Mouse (Mus musculus): ENCODE data around the gene Ino80.
"Not testable (repeated sequence)": the region's sequence is repeated elsewhere in the genome, so short reads cannot be mapped to it uniquely, and the experiment has no call there.

Ino80 gene

GRCm38 (mm10) chr2:119477571-119478396 is at the start of gene Ino80:
Gene Ino80, minus strand, starts transcription at chr2:119477687.
- peak; percentile 99 to 100 for DNase-seq (ENCODE audit: low spot score in 2 of 2)

- DNase-seq (ENCODE audit: low spot score in 2 of 2): no peak
Observed at GRCm38 (mm10) chr2:119525422-119525821, 47.9 kb upstream of the Ino80 start.

GRCm38 (mm10) chr2:119523836-119524235 is 46.3 kb upstream of the Ino80 start:
- no peak for DNase-seq (ENCODE audit: low spot score in 2 of 2)

GRCm38 (mm10) chr2:119520550-119520949 is 43.1 kb upstream of the Ino80 start:
- peak; percentile 30 to 35 for DNase-seq (ENCODE audit: low spot score in 2 of 2)

- no peak for DNase-seq (ENCODE audit: low spot score in 2 of 2)
Observed at GRCm38 (mm10) chr2:119516811-119517210, 39.3 kb upstream of the Ino80 start.

- no peak for DNase-seq (ENCODE audit: low spot score in 2 of 2)
Observed at GRCm38 (mm10) chr2:119514026-119514522, 36.6 kb upstream of the Ino80 start.

- DNase-seq (ENCODE audit: low spot score in 2 of 2): no peak
Observed at GRCm38 (mm10) chr2:119512292-119512691, 34.8 kb upstream of the Ino80 start.

GRCm38 (mm10) chr2:119510856-119511255 is 33.4 kb upstream of the Ino80 start:
- no peak for DNase-seq (ENCODE audit: low spot score in 2 of 2)

GRCm38 (mm10) chr2:119508518-119508917 is 31.0 kb upstream of the Ino80 start:
- DNase-seq (ENCODE audit: low spot score in 2 of 2): not testable (repeated sequence)

GRCm38 (mm10) chr2:119507108-119507507 is 29.6 kb upstream of the Ino80 start:
- DNase-seq (ENCODE audit: low spot score in 2 of 2): no peak

GRCm38 (mm10) chr2:119500965-119501652 is 23.6 kb upstream of the Ino80 start:
- no peak for DNase-seq (ENCODE audit: low spot score in 2 of 2)

GRCm38 (mm10) chr2:119498859-119499258 is 21.4 kb upstream of the Ino80 start:
- no peak for DNase-seq (ENCODE audit: low spot score in 2 of 2)

GRCm38 (mm10) chr2:119496082-119496481 is 18.6 kb upstream of the Ino80 start:
- no peak for DNase-seq (ENCODE audit: low spot score in 2 of 2)

- no peak for DNase-seq (ENCODE audit: low spot score in 2 of 2)
Observed at GRCm38 (mm10) chr2:119491953-119492352, 14.5 kb upstream of the Ino80 start.

- DNase-seq (ENCODE audit: low spot score in 2 of 2): no peak
Observed at GRCm38 (mm10) chr2:119486488-119486887, 9.0 kb upstream of the Ino80 start.

GRCm38 (mm10) chr2:119482307-119482706 is 4.8 kb upstream of the Ino80 start:
- no peak for DNase-seq (ENCODE audit: low spot score in 2 of 2)

GRCm38 (mm10) chr2:119478397-119478749 is 886 bp upstream of the Ino80 start:
- no peak for DNase-seq (ENCODE audit: low spot score in 2 of 2)

- peak; percentile 75 to 81 for DNase-seq (ENCODE audit: low spot score in 2 of 2)
Observed at GRCm38 (mm10) chr2:119476621-119477391, 681 bp downstream of the Ino80 start.

GRCm38 (mm10) chr2:119476166-119476565 is 1.3 kb downstream of the Ino80 start:
- DNase-seq (ENCODE audit: low spot score in 2 of 2): no peak

- no peak for DNase-seq (ENCODE audit: low spot score in 2 of 2)
Observed at GRCm38 (mm10) chr2:119463945-119464344, 13.5 kb downstream of the Ino80 start.

GRCm38 (mm10) chr2:119463114-119463775 is 14.2 kb downstream of the Ino80 start:
- DNase-seq (ENCODE audit: low spot score in 2 of 2): no peak

- DNase-seq (ENCODE audit: low spot score in 2 of 2): no peak
Observed at GRCm38 (mm10) chr2:119461028-119461427, 16.5 kb downstream of the Ino80 start.
